Mouse (Mus musculus) ES-E14 (cell line): ENCODE results near the gene Rbm25. TPM values are rescaled to one million over a fixed set of nuclear protein-coding genes. Genes with fewer than 3 reads are reported as not detected.
A peak's percentile ranks its signal among the peaks of the same experiment; 100 is the strongest.

Experiments
- DNase-seq: peaks from one replicate; pipeline ENCODE4 v3.0.0-alpha.2; 2013; ENCODE audit warnings: low read depth, low spot score
- H3K27ac ChIP-seq: 2 replicates; pipeline ENCODE4 v1.5.1; 2012; ENCODE audit warnings: low read depth, mild to moderate bottlenecking, low read length, moderate library complexity, mixed read lengths; ENCODE audit not compliant: poor library complexity, insufficient read depth, severe bottlenecking
- H3K36me3 ChIP-seq: 2 replicates; pipeline ENCODE4 v1.6.1; 2012; ENCODE audit warnings: mild to moderate bottlenecking, low read length, moderate library complexity, mixed read lengths; ENCODE audit not compliant: control insufficient read depth, poor library complexity, insufficient read depth, severe bottlenecking
- H3K4me1 ChIP-seq, 2 experiments: fragments of 150-350 bp in 1 of 2; sonication (generic) in 1 of 2; 2 replicates each; pipeline ENCODE4 v1.6.1; 2012; ENCODE audit warnings: low read length in 2 of 2, mild to moderate bottlenecking in 1 of 2, mixed read lengths in 1 of 2; ENCODE audit not compliant: control insufficient read depth in 2 of 2, insufficient read depth in 2 of 2, poor library complexity in 1 of 2
- H3K4me3 ChIP-seq, 2 experiments: fragments of 150-350 bp in 1 of 2; sonication (generic) in 1 of 2; 2 replicates each; pipeline ENCODE4 v1.5.1; 2012; ENCODE audit warnings: low read length in 2 of 2, low read depth in 1 of 2, mild to moderate bottlenecking in 1 of 2, mixed read lengths in 1 of 2; ENCODE audit not compliant: insufficient read depth in 1 of 2, poor library complexity in 1 of 2, severe bottlenecking in 1 of 2
- H3K9ac ChIP-seq: 2 replicates; pipeline ENCODE4 v1.6.1; 2012; ENCODE audit warnings: low read depth, mild to moderate bottlenecking, low read length, mixed read lengths; ENCODE audit not compliant: poor library complexity, insufficient read depth, severe bottlenecking
- H3K9me3 ChIP-seq: fragments of 150-350 bp; sonication (generic); 2 replicates; pipeline ENCODE4 v1.6.1; 2012; ENCODE audit warnings: low read depth, mild to moderate bottlenecking, low read length; ENCODE audit not compliant: control insufficient read depth, insufficient read depth
- CHD2 ChIP-seq: IDR thresholded peaks from 2 replicates; pipeline ENCODE4 v1.6.1; 2014; ENCODE audit warnings: mild to moderate bottlenecking, low read depth, low read length, inconsistent platforms
- HCFC1 ChIP-seq: IDR thresholded peaks from 2 replicates; pipeline ENCODE4 v1.6.1; 2012; ENCODE audit warnings: low read length, inconsistent platforms, borderline replicate concordance; ENCODE audit not compliant: insufficient read depth
- MAFK ChIP-seq: IDR thresholded peaks from 2 replicates; pipeline ENCODE4 v1.6.1; 2014; ENCODE audit warnings: mild to moderate bottlenecking, low read depth, low read length, inconsistent platforms; ENCODE audit not compliant: insufficient read depth
- ZC3H11A ChIP-seq: IDR thresholded peaks from 2 replicates; pipeline ENCODE4 v1.6.1; 2012; ENCODE audit warnings: low read depth, mild to moderate bottlenecking, inconsistent platforms, low read length, borderline replicate concordance
- ZNF384 ChIP-seq: IDR thresholded peaks from 2 replicates; pipeline ENCODE4 v1.6.1; 2012; ENCODE audit warnings: low read depth, low read length, inconsistent platforms
- in situ Hi-C, 2 experiments: fragments of 600-800 bp; cut with MboI; formaldehyde crosslinking; loops; one replicate each; pipeline ENCODE4 v1.15.1; 2025; ENCODE audit warnings: low sequenced_read_pairs in 2 of 2, inconsistent platforms in 1 of 2; ENCODE audit not compliant: unreplicated experiment in 2 of 2
- total RNA-seq: library from RNA; depleted of rRNA; stranded (reverse); fragments of 300-350 nt; gene quantifications from 2 replicates; pipeline ENCODE4 v1.2.3, GENCODE M21; 2012

Rbm25 gene
- total RNA-seq, 1 experiment, result 146 TPM

DNA sequence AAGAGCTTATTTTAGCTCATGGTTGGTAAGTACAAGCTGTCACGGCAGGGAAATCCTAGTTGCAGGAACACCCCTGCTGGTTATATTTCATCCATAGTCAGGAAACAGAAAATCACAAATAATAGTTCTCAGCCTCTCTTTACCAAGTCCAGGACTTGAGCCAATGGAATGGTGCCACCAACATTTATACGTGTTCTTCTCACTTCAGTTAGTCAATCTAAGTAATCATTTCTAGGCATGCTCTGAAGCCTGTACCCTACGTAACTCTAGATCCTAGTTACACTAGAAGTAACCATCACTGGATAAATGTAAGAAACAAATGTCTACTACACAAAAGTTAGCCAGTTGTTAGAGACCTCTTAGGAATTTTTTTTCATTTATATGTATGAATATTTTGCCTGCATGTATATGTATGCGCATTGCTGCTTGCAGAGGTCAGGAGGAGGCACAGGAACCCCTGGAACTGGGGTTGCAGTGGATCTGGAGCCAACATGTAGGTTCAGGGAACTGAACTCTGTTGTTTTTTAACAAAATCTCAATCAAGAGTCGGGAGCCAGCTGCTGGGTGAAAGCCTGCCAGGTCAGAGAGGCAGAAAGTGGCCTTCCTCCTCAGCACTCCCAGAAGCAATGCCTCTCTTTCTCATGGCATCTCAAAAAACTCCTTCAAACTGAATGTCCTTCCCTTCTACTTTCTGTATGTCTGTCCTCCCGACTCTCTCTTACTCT lies 8.8 kb upstream of the Rbm25 start:
- no peaks in the 10 kb centered on the region for H3K36me3 ChIP-seq
- H3K9ac ChIP-seq, result no peak overlapping the region
- TF ChIP-seq HCFC1 (no peak), CHD2 (no peak), ZC3H11A (no peak), MAFK (no peak), ZNF384 (no peak)
- 0 out of 4 replicates have a peak, but pooled peaks cover 0 to 2% of the 10 kb centered on the region in 2 experiments for H3K4me1 ChIP-seq
- in situ Hi-C loops, result no loop called here
- no peaks in the 10 kb centered on the region for H3K9me3 ChIP-seq
- H3K27ac ChIP-seq, result no peak overlapping the region
- H3K4me3 ChIP-seq, result no peak overlapping the region
- DNase-seq, result no peak

DNA sequence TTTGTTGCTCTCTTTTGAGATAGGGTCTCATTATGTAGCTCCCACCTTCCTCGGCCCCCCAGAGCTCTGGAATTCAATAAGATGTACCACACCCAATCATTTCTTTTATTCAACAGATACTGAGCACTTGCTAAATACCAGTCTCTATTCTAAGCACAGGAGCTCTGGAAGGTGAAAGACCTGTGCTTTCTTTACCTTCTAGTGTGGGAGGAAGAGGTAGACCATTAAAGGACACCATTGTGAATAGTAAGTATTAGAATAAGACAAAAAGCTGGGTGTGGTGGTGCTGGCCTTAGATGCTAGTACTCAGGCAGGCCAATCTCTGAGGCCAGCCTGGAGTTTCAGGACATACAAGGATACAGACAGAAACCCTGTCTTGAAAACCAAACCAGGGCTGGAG lies 6.7 kb upstream of the Rbm25 start:
- Histone ChIP-seq H3K4me1 (0 out of 4 replicates have a peak, but pooled peaks cover 0 to 2% of the 10 kb centered on the region in 2 experiments), H3K36me3 (no peaks in the 10 kb centered on the region), H3K4me3 (no peak overlapping the region), H3K9ac (no peak overlapping the region), H3K9me3 (no peaks in the 10 kb centered on the region), H3K27ac (peak overlapping the region; percentile 2; the same call in 1 of the 2 replicates)
- in situ Hi-C loops, result no loop called here
- peak; percentile 38 for DNase-seq
- TF ChIP-seq ZC3H11A (no peak), CHD2 (0 out of 2 replicates have a peak, but pooled peaks have one; percentile 16)

DNA sequence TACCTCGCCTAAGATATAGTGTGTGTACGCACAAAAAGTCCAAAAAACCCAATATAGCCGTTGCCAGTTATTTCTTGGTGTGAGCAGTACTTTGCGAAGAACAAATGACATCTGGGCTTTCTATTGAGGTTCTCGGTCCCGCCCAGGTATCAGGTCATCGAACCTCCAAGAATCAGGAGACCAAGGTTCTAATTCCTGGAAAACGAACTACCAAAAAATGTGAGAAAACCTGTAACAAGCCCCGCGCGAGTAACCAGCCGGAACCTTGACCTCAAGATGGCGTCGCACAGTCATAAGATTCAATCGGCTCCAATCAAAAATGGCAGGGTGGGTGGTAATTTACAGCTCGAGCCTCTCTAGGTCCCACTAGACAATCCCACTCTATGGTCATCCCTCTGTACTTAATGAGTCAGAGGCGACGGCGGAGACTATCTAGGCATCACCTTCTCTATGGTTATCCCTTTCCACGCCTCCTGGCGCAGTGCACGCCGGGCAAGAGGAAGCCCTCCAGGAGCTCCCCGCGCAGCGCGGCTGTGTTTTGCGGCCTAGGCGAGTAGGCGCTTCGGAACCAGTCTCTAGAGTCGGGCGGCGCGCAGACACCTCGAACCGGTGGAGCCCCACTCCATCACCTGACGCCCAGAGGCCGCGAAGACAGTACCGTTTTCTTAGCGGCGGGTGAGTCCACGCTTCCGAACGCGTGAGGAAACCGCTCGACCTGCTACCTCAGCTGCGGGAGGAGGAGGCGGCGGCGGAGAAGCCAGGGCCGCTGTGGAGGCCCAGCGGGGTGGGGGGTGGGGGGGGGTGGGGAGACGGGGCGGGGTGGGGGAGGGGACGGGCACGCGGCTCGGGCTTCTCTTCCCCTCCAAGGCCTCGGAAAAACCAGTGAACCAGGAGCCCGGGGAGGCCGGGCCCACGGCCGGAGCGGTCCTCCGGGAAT lies 975 bp downstream of the Rbm25 start:
- H3K9me3 ChIP-seq, result no peaks in the 10 kb centered on the region
- in situ Hi-C loops, result no loop called here
- H3K36me3 ChIP-seq, result peaks cover 3% of the 10 kb centered on the region; the same call in 1 of the 2 replicates
- DNase-seq, result peak; percentile 97
- peak overlapping the region; percentile 89 to 97 for H3K4me3 ChIP-seq
- TF ChIP-seq CHD2 (peak; percentile 8; the same call in 1 of the 2 replicates), ZNF384 (no peak), ZC3H11A (no peak), HCFC1 (peak; percentile 78; the same call in 1 of the 2 replicates)
- H3K9ac ChIP-seq, result peak overlapping the region; percentile 99
- H3K4me1 ChIP-seq, result 0 out of 4 replicates have a peak, but pooled peaks cover 0 to 4% of the 10 kb centered on the region in 2 experiments
- H3K27ac ChIP-seq, result peak overlapping the region; percentile 97

DNA sequence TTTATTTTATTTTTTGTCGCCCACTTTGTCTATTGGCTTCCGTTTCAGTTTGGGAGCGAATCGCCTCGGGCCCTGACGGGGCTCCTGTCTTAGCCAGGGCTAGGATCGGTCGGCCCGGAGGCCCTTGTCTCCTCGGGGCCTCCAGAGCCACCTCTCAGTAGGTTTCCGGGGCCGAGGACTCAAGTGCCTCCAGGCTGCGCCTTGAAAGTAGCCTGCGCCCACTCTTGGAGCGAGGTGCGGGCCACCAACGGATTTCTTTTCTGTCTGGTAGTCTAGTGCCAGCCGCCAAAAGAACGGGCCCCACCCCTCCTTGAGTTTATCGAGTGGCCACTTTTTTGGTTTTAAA lies 1.6 kb downstream of the Rbm25 start:
- H3K9ac ChIP-seq, result peak overlapping the region; percentile 99
- in situ Hi-C loops, result no loop called here
- DNase-seq, result peak; percentile 28

More for the DNA sequence above, 1.6 kb downstream of the Rbm25 start:
- TF ChIP-seq CHD2, result no peak
- TF ChIP-seq HCFC1, result no peak
- Histone ChIP-seq H3K4me1 (0 out of 4 replicates have a peak, but pooled peaks cover 0 to 4% of the 10 kb centered on the region in 2 experiments), H3K9me3 (no peaks in the 10 kb centered on the region), H3K4me3 (peak overlapping the region; percentile 89 to 97), H3K36me3 (peaks cover 6% of the 10 kb centered on the region), H3K27ac (peak overlapping the region; percentile 97)
